Mouse (Mus musculus): Measurements from ENCODE around the gene Bcl2l2.

The Bcl2l2 gene

GRCm38 (mm10) chr14:54883154-54884021 is at the start of gene Bcl2l2, which contains the start of gene Gm20521:
Gene Bcl2l2 (plus strand): TSS chr14:54883377.
Gene Gm20521 (plus strand): TSS chr14:54883441.
- peak; percentile 87 to 89 for DNase-seq (ENCODE audit: low spot score in 2 of 2)

GRCm38 (mm10) chr14:54843461-54843860 is 39.7 kb upstream of the Bcl2l2 start:
- no peak for DNase-seq (ENCODE audit: low spot score in 2 of 2)

DNA sequence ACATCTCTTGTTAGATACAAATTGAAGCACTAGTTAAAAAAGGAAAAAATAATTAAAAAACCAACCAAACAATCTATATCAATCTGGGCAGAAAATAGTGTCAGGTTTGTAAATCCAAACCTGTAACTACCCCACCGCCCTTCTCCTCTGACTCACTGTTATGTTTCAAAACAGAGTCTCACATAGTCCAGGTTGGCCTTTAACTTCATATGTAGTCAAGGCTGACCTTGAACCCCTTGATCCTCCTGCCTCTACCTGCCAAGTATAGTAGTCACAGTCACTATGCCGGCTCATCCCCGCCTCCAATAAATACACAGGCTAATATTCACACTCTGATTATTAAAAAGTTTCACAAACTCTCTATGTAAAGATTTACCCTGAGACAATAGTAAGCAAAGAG is 27.5 kb upstream of the Bcl2l2 start:
- no peak for DNase-seq (ENCODE audit: low spot score in 2 of 2)

GRCm38 (mm10) chr14:54856703-54857102 is 26.5 kb upstream of the Bcl2l2 start:
- no peak for DNase-seq (ENCODE audit: low spot score in 2 of 2)

DNA sequence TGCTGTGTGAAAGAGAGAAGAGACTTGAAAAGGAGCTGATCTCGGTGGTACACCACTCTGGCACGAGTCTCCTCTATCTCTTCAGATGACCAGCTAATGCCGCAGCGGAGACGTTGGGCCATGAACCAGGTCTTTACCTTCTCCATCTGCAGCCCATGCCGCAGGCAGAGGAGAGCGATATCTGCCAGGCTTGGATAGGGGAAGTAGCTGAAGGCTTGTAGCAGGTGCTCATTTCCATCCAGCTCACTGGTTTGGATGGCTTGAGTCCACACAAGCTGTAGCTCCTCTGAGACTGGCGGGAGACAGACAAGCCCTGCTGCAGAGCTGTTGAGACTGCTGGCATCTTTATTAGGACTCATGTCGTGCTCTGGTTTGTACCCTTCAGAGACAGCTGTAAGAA is 25.3 kb upstream of the Bcl2l2 start:
- no peak for DNase-seq (ENCODE audit: low spot score in 2 of 2)

DNA sequence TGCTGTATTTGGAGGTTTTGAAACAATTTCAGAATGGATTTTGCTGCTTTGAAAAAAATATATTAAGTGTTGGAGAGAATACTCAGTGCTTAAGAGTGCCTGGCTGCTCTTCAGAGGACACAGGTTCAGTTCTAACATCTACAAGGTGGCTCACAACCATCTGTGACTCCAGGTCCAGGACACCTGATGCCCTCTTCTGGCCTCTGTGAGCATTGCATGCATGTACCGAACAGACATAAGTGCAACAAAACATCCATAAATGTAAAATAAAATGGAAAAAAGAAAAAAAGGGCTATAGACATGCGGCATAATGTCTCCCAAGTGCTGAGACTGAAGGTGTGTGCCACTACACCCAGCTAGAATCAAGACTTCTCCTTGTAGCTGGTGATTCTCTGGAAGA is 22.7 kb upstream of the Bcl2l2 start:
- DNase-seq (ENCODE audit: low spot score in 2 of 2), result peak; percentile 67 to 73

DNA sequence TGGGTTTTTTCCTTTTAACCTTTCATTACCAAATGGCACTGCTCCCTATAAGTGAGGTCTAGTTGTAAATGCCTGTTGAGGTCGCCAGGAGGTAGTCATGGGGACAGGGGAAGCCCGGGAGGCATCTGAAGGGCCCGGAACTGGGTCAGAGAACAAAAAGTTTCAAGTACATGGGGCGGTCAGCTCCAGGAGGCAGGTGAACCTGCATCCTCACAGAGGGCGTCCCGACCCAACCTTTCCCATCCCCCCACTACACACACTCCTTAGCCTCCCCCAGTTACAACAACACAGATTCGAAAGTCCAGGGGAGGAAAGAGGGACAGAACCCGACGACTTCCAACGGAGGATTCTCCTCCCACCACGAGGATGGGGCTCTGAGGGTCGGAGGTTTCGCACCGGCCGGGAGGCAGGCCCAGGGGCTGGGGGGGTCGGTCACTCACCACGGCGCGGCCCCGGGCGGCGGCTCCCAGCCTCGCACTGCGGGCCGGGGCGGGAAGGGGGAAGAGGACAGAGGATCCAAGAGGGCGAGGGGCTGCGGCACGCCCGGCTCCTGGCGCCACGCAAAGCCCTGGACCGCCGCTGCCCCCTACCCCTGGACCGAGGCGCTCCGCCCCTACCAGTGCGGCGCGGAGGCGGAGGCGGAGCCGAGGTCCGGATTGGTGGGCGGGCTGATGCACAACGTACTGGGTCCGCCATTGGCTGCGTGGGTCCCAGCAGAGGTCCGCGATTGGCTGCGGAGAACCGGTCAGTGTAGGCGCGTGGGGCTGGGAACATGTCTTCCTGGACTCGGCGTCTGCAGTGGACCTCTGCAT is 19.5 kb upstream of the Bcl2l2 start:
- peak; percentile 96 to 97 for DNase-seq (ENCODE audit: low spot score in 2 of 2)

- no peak for DNase-seq (ENCODE audit: low spot score in 2 of 2)
Measured at GRCm38 (mm10) chr14:54864313-54865036, 18.7 kb upstream of the Bcl2l2 start.

GRCm38 (mm10) chr14:54865626-54866025 is 17.6 kb upstream of the Bcl2l2 start:
- DNase-seq (ENCODE audit: low spot score in 2 of 2), result no peak

GRCm38 (mm10) chr14:54866268-54866667 is 16.9 kb upstream of the Bcl2l2 start:
- no peak for DNase-seq (ENCODE audit: low spot score in 2 of 2)

DNA sequence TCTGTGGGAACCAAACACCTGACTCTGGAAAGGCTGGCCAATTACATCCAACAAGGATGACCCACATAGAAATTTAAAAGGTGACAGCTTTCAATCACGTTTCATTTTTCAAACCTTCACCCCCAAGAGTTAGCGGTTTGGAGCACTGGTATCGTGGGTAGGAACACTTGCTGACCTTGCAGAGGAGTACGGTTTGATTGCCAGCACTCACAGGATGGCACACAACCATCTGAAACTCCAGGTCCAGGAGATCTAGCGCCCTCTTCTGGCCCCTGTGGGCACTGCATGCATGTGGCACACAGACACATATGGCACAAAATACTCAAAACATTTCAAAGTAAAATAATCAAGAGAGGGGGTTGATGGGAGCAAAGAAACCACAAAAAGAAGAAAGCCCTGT is 16.2 kb upstream of the Bcl2l2 start:
- no peak for DNase-seq (ENCODE audit: low spot score in 2 of 2)

- no peak for DNase-seq (ENCODE audit: low spot score in 2 of 2)
Measured at GRCm38 (mm10) chr14:54868026-54868425, 15.2 kb upstream of the Bcl2l2 start.

DNA sequence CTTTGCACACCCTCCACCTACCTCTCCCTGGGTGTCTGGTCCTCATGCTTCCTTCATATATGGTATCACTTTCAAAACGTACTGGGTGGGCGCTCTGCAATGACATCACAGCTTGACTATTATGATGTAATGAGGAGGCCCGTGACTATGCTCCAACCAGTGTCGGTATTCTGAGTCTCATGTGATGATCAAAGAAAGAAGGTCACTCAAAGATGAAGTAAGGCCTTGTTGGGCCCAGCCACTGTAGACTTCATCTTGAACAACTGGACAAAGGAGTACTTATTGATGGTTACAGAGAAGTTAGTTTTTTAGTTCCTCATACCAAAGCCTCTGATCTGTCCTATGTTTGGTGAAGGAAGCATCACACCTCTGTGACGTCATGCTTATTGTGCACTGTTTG is 12.3 kb upstream of the Bcl2l2 start, which contains the start of gene Homez:
Gene Homez (minus strand): TSS at position 101 of the 400 bp plus-strand sequence.
- DNase-seq (ENCODE audit: low spot score in 2 of 2), result no peak

DNA sequence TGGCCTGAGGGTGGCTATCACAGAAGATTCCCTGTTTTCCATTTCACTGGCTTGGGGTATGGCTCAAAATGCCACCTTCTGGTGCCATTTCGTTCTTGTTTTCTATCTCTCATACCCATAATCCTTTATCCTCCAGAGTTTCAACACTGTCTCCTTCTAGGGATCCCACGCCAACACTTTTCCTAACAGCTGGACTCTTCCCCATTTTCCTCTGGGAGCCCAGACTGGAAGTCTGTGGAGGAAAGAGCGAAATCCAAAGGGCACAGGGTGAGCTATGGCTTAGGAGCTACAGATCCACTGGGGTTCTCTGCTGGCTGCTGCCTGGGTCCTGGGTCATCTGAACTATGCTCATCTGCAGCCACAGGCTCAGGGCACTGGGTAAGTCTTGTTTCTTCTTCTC is 9.0 kb upstream of the Bcl2l2 start:
- DNase-seq (ENCODE audit: low spot score in 2 of 2), result peak in 1 of 2 experiments; percentile 26

GRCm38 (mm10) chr14:54875844-54876538 is 7.2 kb upstream of the Bcl2l2 start:
- peak in 1 of 2 experiments; percentile 74 for DNase-seq (ENCODE audit: low spot score in 2 of 2)

DNA sequence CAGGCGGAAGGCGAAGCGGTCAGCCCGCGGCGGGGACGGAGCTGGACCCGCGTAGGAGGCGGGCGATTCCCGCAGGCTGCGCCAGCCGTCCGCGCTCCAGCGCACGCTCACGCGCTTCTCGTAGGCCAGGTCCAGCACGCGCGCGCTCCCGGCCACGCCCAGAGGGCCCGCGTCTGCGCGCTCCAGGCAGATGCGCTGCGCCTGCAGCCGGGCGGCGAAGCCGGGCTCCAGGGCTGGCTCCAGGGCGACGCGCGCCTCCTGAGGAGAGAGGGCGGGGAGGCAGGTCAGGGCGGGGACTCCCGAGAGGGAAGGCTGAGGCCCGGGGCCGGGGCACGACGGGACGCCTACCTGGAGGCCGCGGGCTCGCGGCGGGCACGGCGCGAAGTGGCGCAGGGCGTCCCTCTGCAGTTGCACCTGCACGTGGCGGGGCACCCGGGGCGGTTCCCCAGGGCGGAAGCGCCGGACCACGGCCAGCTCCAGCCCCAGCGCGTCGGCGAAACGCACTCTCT is 6.6 kb upstream of the Bcl2l2 start:
- peak; percentile 94 for DNase-seq (ENCODE audit: low spot score in 2 of 2)

DNA sequence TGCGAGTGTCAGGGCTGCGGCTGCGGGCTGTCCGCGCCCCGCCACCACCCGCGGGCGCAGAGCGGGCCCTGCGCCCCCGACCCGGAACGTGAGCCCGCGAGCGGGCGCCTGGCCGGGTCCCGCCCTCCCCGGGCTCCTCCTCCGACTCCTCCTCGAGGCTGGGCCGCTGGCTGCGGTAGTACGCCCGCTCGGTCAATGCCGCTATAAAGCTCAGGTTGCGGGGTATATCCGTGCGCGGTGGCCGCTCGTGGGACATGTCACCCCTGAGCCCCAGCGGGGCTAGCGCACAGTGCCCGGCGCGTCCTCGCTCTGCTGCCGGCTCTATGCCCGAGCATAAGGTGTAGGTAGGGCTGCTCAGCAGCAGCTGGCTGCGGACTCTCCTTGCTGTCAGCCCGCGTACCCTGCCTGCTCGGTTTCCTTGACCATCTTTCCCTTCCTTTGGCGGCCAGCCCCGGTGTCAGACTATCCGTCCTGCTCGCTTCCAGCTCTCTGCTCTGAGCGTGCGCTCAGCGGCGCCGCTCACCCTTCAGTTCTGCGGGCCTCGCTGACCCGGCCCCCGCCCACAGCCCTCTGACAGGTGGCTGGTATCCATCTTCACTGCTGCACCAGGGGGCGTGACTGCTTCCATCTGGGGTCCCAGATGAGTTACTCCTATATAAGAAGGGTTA is 6.0 kb upstream of the Bcl2l2 start, which contains the start of gene Ppp1r3e:
Gene Ppp1r3e (minus strand): TSS at position 503 of the 668 bp plus-strand sequence.
- DNase-seq (ENCODE audit: low spot score in 2 of 2), result peak; percentile 75 to 79

DNA sequence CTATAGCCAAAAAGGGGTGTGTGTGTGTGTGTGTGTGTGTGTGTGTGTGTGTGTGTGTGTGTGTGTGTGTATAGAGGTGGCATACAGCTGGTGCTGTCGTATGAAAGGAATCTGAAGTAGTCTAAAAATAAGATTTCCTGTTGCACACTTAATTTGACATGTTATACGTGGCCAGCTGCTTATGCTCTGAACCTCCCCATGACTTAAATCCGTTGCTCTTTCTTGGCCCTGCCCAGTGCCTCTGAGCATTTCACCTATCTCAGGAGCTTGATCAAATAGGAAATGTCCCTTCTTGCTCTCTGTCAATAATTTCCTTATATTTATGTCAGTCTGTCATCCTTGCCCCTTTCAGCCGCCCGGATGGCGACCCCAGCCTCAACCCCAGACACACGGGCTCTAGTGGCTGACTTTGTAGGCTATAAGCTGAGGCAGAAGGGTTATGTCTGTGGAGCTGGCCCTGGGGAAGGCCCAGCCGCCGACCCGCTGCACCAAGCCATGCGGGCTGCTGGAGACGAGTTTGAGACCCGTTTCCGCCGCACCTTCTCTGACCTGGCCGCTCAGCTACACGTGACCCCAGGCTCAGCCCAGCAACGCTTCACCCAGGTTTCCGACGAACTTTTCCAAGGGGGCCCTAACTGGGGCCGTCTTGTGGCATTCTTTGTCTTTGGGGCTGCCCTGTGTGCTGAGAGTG is 990 bp downstream of the Bcl2l2 start:
- DNase-seq (ENCODE audit: low spot score in 2 of 2), result no peak

DNA sequence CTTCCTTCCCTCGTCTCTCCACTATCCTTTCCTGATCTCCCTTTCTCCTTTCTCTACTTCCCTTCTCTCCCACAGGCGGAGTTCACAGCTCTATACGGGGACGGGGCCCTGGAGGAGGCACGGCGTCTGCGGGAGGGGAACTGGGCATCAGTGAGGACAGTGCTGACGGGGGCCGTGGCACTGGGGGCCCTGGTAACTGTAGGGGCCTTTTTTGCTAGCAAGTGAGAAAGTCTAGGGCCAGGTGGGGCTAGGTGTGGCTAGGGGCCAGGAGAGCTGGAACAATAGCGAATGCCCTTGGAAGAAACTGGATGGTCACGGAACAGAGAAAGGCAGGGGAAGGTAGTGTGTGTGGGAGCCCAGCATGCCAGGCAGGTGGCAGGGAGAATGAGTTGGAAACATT is 2.1 kb downstream of the Bcl2l2 start:
- no peak for DNase-seq (ENCODE audit: low spot score in 2 of 2)

DNA sequence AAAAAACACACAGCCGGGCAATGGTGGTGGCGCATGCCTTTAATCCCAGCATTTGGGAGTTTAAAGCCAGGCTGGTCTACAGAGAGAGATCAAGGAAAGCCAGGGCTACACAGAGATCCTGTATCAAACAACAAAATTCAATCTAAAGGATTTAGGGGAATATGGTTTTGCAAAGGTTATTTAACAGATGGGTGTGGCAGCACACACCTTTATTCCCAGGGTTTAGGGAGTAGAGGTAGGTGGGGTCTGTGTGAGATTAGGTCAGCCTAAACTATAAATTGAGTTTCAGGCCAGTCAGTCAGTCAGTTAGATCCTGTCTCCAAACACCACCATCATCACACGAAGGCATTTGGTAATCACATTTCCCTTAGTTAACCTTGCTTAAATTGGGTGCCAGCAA is 9.0 kb downstream of the Bcl2l2 start, which contains the start of gene Pabpn1:
Gene Pabpn1 (plus strand): TSS at position 301 of the 400 bp plus-strand sequence.
- DNase-seq (ENCODE audit: low spot score in 2 of 2), result no peak
